Comparison of ENCODE assay signal across 19 mouse cellular contexts in the genomic region with DNA sequence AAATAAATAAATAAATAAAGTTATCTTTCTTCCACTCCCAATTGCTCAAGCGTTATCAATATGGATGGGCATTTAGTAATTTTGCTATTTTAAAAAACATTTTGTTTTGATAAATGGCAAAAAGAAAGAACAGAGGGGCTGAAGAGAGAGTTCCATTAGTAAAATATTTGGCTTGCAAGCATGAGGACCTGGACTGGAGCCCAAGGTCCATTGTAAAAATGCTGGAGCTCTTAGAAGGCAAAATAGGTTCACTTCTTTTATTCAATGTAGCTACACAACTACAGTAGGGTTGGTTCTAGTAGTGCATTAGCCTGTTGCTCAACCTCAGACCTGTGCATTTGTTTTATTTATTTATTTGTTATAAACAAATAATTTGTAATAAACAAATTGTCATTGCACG.
A peak's percentile ranks its signal among the peaks of the same experiment; 100 is the strongest.
DNase-seq lines count a peak whose midpoint lies in the region; ATAC-seq lines count a peak whose summit lies in the region.
"Had no signal": no experiment of that assay in that cellular context is flagged by ENCODE, and none has a peak within 500 bp of the region (broad histone marks: within the 10 kb centered on the region; RNA-seq: fewer than 3 reads in every experiment).

No protein-coding gene starts in this region.

- ATAC-seq in cerebellum, adult (ENCODE audit: insufficient number of reproducible peaks, low FRiP score, low TSS enrichment) = no peak
- ATAC-seq: activated CD4-positive, CD25-positive, alpha-beta regulatory T cell, adult 4 months; forebrain, embryonic 13.5 days; forebrain, embryonic 16.5 days; hindbrain, postnatal 0 days; inflammation-experienced regulatory T-cells, adult 6 months; intestine, embryonic 16.5 days had no signal

- DNase-seq in adrenal gland, adult (ENCODE audit: inconsistent age in 2 of 2, low spot score in 1 of 2) = peak; percentile 57 to 82
- no peak for DNase-seq in adrenal gland, postnatal 4 days (ENCODE audit: low spot score in 2 of 2)
- DNase-seq in ovary, postnatal 14 days (ENCODE audit: low spot score) = peak; percentile 4
- no peak for DNase-seq in ovary, adult 18-20 months (ENCODE audit: low spot score)
- DNase-seq in adrenal gland, postnatal 36 days = peak; percentile 32 to 70
- DNase-seq in layer of hippocampus, postnatal 25 days (ENCODE audit: extremely low spot score in 1 of 2, low spot score in 1 of 2) = no peak
- no peak for DNase-seq in gastrocnemius, adult 8-10 months (ENCODE audit: low spot score in 2 of 2)
- DNase-seq: cerebellum, adult 18-20 months; cerebellum, adult 9-10 months; cerebellum, postnatal 14 days; gastrocnemius, postnatal 14 days; heart, adult 11 months had no signal

Comparison
In these comparisons a context has a peak if more than half of its experiments do, and no peak if none do; other contexts are left out.
1. DNase-seq: peak in adrenal gland, adult (2 of 2), ovary, postnatal 14 days (single experiment) and adrenal gland, postnatal 36 days (2 of 2); none in adrenal gland, postnatal 4 days (0 of 2), ovary, adult 18-20 months (single experiment), layer of hippocampus, postnatal 25 days (0 of 2) and gastrocnemius, adult 8-10 months (0 of 2).